Mouse (Mus musculus) macrophage (primary cell): ENCODE data around the gene Kcnd3. TPM values are rescaled to one million over a fixed set of nuclear protein-coding genes. Genes with fewer than 3 reads are reported as not detected.

Experiments used
- H3K27ac ChIP-seq: fragments of 350-480 bp; formaldehyde crosslinking; 2 replicates; pipeline ENCODE4 v1.9.0; 2021
- H3K36me3 ChIP-seq: fragments of 350-480 bp; formaldehyde crosslinking; 2 replicates; pipeline ENCODE4 v1.9.0; 2021; ENCODE audit errors: inconsistent target
- H3K4me3 ChIP-seq: fragments of 350-480 bp; formaldehyde crosslinking; 2 replicates; pipeline ENCODE4 v1.9.0; 2021; ENCODE audit errors: inconsistent target
- H3K79me2 ChIP-seq: fragments of 350-480 bp; formaldehyde crosslinking; 2 replicates; pipeline ENCODE4 v1.9.0; 2021; ENCODE audit errors: inconsistent target
- WGBS: methylation state at CpG from one replicate; pipeline ENCODE4 v1.1.7; 2026; ENCODE audit warnings: inconsistent platforms; ENCODE audit not compliant: missing documents; 5-methylcytosine and 5-hydroxymethylcytosine counted together
- polyA plus RNA-seq: library from polyadenylated mRNA; stranded (reverse); fragments of 250-400 nt; gene quantifications from 3 replicates; pipeline ENCODE4 v1.2.4, GENCODE M21; 2018; ENCODE audit warnings: inconsistent platforms

The Kcnd3 gene
- polyA plus RNA-seq, 1 experiment from 2014 or later: not detected

GRCm38 (mm10) chr3:105436383-105436782 is 15.7 kb upstream of the Kcnd3 start:
- Histone ChIP-seq H3K4me3 (no peak overlapping the region), H3K79me2 (no peaks in the 10 kb centered on the region), H3K36me3 (no peaks in the 10 kb centered on the region), H3K27ac (no peak overlapping the region)
- WGBS: 100% methylated on average over 2 of the region's 2 CpGs

GRCm38 (mm10) chr3:105436971-105437370 is 15.2 kb upstream of the Kcnd3 start:
- Histone ChIP-seq H3K27ac (no peak overlapping the region), H3K36me3 (no peaks in the 10 kb centered on the region), H3K4me3 (no peak overlapping the region), H3K79me2 (no peaks in the 10 kb centered on the region)
- 71% methylated on average over 11 of the region's 11 CpGs for WGBS

GRCm38 (mm10) chr3:105440873-105441495 is 11.1 kb upstream of the Kcnd3 start:
- Histone ChIP-seq H3K27ac (no peak overlapping the region), H3K4me3 (no peak overlapping the region), H3K79me2 (no peaks in the 10 kb centered on the region), H3K36me3 (no peaks in the 10 kb centered on the region)
- 23% methylated on average over 3 of the region's 4 CpGs for WGBS

GRCm38 (mm10) chr3:105450641-105451470 is 1.3 kb upstream of the Kcnd3 start:
- Histone ChIP-seq H3K4me3 (no peak overlapping the region), H3K79me2 (no peaks in the 10 kb centered on the region), H3K36me3 (no peaks in the 10 kb centered on the region), H3K27ac (no peak overlapping the region)
- WGBS: 10% methylated on average over 22 of the region's 22 CpGs

DNA sequence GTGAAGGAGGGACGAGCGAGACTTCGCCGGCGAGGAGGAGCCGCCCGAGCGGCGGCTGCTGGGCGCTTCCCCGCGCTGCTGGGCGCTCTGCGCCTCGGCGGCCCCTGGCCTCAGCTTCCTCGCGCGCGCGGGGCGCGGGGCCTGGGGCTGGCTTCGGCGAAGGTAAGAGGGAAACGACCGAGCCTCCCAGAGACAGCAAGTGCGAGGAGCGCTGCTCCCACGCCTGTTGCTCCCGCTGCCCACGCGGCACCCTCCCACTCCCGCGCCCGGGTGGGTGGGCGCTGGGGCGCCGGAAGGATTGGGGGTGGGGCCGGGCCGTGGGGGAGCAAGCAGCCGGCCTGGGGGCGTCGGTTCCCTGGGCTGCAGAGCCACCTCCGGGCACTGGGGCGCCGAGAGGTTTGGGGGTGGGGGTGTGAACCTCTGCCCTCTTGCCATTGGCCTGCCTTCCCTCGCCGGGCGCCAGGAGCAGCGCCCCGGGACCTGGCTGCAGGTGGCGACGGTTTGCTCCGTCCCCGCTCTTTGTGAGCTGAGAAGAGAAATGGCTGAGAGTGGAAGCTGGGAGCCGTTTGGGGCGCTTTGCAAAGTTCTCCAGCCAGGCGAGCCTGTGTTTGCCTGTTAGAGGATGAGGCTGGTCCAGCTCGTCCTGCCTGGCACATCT is 555 bp downstream of the Kcnd3 start:
- Histone ChIP-seq H3K36me3 (no peaks in the 10 kb centered on the region), H3K27ac (no peak overlapping the region), H3K4me3 (no peak overlapping the region), H3K79me2 (no peaks in the 10 kb centered on the region)
- WGBS: 1% methylated on average over 60 of the region's 60 CpGs

DNA sequence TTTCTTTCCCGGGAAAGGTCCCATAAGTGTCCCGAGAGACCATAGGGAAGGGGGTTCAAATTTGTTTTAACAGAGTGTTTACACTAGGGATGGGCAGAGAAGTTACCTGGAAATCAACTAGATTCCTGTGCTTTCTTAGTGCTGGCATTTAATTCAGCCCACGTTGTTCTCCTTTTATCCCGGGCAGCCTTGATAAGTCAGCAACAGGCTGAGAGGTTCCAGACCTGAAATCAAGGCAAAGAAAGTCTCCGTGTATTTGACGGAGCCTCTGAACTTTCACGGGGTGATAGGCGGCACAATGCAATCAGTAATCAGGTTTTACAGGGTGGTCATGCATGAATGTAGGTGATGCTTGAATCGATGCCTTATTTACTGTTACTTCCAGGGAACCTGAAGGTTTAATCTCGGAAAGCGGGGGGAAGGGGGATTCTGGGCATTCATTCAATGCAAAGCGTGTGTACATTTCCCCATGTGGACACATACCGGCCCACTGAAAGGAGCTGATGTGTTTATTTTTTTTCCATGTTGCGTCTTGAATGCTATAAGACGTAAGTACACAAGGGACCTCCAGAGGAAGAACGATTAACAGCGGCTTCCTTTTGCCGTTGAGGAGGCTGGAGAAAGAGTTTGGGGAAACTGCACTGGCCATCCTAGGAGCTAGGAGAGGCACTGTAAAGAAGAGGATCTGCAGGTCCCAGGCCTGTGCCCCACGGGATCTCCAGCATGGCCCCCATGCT is 1.3 kb downstream of the Kcnd3 start:
- Histone ChIP-seq H3K4me3 (no peak overlapping the region), H3K79me2 (no peaks in the 10 kb centered on the region), H3K27ac (no peak overlapping the region), H3K36me3 (no peaks in the 10 kb centered on the region)
- 10% methylated on average over 19 of the region's 19 CpGs for WGBS

GRCm38 (mm10) chr3:105457657-105458056 is 5.5 kb downstream of the Kcnd3 start:
- WGBS: 89% methylated on average over 4 of the region's 4 CpGs
- Histone ChIP-seq H3K27ac (no peak overlapping the region), H3K36me3 (no peaks in the 10 kb centered on the region), H3K4me3 (no peak overlapping the region), H3K79me2 (no peaks in the 10 kb centered on the region)

GRCm38 (mm10) chr3:105466538-105466937 is 14.4 kb downstream of the Kcnd3 start:
- H3K36me3 ChIP-seq: no peaks in the 10 kb centered on the region
- no peaks in the 10 kb centered on the region for H3K79me2 ChIP-seq
- no peak overlapping the region for H3K27ac ChIP-seq
- H3K4me3 ChIP-seq: no peak overlapping the region
- 68% methylated on average over 8 of the region's 8 CpGs for WGBS

DNA sequence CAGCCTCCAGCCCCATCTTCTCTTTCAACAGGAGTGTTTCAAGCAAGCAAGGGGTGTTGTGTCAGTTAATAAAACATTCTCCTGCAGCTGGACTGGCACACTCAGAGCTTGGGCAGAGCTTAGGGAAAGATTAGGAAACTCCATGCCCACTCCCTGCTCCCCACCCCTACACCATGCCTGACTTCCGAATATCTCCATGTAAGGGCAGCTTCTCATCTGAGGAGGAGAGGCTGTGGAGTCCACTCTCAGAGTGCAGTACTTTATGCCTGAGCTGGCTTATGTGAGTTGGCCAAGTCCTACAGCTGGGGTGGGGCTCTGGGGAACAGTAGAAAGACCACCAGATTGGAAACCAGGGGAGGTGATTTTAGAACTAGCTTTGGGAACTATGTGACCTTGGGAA is 20.4 kb downstream of the Kcnd3 start:
- Histone ChIP-seq H3K36me3 (no peaks in the 10 kb centered on the region), H3K79me2 (no peaks in the 10 kb centered on the region), H3K4me3 (no peak overlapping the region), H3K27ac (no peak overlapping the region)
- WGBS: 94% methylated on average over 1 of the region's 1 CpGs

DNA sequence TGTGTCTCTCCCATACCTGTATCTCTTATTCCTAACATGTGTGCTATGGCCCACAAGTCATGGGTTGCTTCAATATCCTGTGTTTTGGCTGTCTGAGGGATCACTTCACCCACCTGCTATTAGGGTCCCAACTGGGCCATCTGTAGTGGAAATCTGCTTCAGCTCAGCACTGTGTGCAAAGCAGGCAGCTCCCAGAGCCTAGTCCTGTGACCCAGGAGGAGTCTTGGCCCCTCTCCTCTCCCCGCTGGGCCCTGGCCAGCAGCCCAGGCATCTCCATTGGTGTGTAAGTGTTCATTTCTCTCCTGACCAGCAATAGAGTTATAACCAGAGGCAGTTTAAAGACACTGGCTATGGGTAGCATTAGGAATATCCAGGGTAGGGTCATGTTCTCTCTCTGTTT is 24.3 kb downstream of the Kcnd3 start:
- 100% methylated on average over 1 of the region's 1 CpGs for WGBS
- Histone ChIP-seq H3K36me3 (no peaks in the 10 kb centered on the region), H3K79me2 (no peaks in the 10 kb centered on the region), H3K4me3 (no peak overlapping the region), H3K27ac (no peak overlapping the region)

DNA sequence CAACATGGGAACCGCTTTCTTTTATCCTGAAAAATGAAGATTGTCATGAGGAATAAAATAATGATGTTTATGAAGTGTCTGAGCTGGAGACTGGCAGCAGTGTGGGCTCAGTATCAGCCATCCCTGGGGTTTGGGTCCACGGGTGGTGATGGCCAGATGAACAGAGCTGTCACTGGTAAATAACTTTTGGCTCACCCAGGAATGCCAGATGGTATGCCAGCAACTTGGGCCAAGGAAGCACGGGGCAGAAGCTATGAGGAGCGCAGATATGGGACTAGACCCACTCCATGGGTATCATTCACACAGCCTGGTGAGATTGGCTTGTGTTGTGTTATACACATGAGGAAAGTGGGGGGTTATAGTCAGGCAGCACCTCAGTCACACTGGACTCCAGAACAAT is 26.7 kb downstream of the Kcnd3 start:
- WGBS: 95% methylated on average over 4 of the region's 4 CpGs

DNA sequence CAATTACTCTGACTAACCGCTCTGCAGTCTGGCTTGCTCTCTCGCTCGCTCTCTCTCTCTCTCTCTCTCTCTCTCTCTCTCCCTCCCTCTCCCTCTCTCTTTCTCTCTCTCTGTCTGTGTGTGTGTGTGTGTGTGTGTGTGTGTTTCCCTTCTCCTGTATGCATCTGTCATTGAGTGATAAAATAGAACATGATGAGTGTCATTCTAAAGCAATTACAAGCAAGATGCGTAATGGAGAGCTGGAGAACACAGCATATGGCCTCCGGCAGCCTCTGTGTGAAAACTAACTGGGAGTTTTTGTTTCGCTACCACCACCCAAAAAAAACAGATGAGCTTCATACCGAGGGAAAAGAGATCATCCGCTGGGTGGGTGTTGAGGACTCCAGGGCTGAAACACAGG is 29.3 kb downstream of the Kcnd3 start:
- Histone ChIP-seq H3K4me3 (no peak overlapping the region), H3K27ac (no peak overlapping the region), H3K36me3 (no peaks in the 10 kb centered on the region), H3K79me2 (no peaks in the 10 kb centered on the region)
- 90% methylated on average over 8 of the region's 8 CpGs for WGBS

More for the DNA sequence above, 26.7 kb downstream of the Kcnd3 start:
- Histone ChIP-seq H3K27ac (no peak overlapping the region), H3K79me2 (no peaks in the 10 kb centered on the region), H3K4me3 (no peak overlapping the region), H3K36me3 (no peaks in the 10 kb centered on the region)

GRCm38 (mm10) chr3:105483651-105484052 is 31.5 kb downstream of the Kcnd3 start:
- 88% methylated on average over 13 of the region's 13 CpGs for WGBS
- H3K27ac ChIP-seq: no peak overlapping the region

GRCm38 (mm10) chr3:105487171-105487570 is 35.0 kb downstream of the Kcnd3 start:
- Histone ChIP-seq H3K79me2 (no peaks in the 10 kb centered on the region), H3K36me3 (no peaks in the 10 kb centered on the region), H3K4me3 (no peak overlapping the region), H3K27ac (no peak overlapping the region)
- WGBS: 36% methylated on average over 8 of the region's 8 CpGs

More at GRCm38 (mm10) chr3:105483651-105484052, 31.5 kb downstream of the Kcnd3 start:
- no peaks in the 10 kb centered on the region for H3K79me2 ChIP-seq
- no peaks in the 10 kb centered on the region for H3K36me3 ChIP-seq
- H3K4me3 ChIP-seq: no peak overlapping the region
